Mouse (Mus musculus) small intestine, adult 2 months (tissue): ENCODE data around the gene Rhbdd2.

ENCODE experiments used
- CTCF ChIP-seq: fragments of 200-500 bp; IDR thresholded peaks from 2 replicates; pipeline ENCODE4 v1.5.1; 2012; ENCODE audit warnings: low read depth, mild to moderate bottlenecking, control low read depth, inconsistent platforms, low read length, moderate library complexity, mixed read lengths; ENCODE audit not compliant: insufficient replicate concordance, insufficient read length; ENCODE audit errors: extremely low read depth
- POLR2A ChIP-seq: fragments of 200-500 bp; IDR thresholded peaks from 2 replicates; pipeline ENCODE4 v1.6.1; 2012; ENCODE audit warnings: low read depth, mild to moderate bottlenecking, control low read depth, inconsistent platforms, low read length, moderate library complexity

DNA sequence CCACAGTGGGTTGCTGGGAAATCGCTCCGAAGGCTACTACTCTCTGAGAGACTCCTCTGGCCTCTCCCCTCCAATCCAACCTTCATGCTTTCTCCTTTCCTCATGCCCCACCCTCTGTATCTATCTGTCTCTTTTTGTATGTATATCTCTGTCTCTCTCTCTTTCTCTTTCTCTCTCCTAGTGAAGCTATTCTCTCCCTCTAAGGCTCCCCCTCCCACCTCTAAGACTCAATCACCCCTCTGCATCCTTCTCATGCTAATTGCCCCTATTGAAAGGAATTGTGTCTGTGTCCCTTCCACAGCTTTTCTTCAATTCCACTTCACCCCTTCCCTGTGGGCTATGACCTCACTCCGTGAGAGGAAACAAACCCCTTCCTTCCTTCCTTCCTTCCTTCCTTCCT is 3.0 kb upstream of the Rhbdd2 start:
- TF ChIP-seq POLR2A: no peak
- TF ChIP-seq CTCF: no peak
